Mouse (Mus musculus): ENCODE measurements at regions not wholly inside any gene's neighbourhood (a gene's known extent, or its start where the extent isn't known, plus 50 kb on each side); places are given as distances from the start of the nearest gene placed in this dataset.
A peak's percentile ranks its signal among the peaks of the same experiment; 100 is the strongest.

DNA sequence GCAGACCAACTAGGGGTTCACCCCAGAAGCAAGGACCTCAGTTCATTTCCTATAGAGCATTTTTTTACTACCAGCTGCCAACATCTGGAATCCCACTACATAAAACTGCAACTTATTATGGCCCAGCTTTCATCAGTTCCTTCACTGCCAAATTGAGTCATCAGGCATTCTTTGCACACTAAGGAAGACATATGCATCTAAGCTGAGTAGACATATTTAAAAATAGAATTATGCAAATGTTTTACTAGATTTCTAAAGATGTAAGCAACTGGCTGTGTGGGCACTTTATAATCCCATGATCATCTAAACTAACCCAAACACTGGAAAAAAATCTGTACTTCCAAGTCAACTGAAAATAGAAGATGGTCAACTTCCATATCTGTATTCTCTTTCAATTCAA is 415.9 kb upstream of the Rarb start:
- Histone ChIP-seq H3K4me2 (ENCODE audit: low read depth, low read length) (no peak overlapping the region), H3K27ac (ENCODE audit: low read length) (no peak overlapping the region), H3K4me3 (ENCODE audit: low read length) (no peak overlapping the region), H3K9me3 (ENCODE audit: control insufficient read depth, low read length) (no peaks in the 10 kb centered on the region), H3K9ac (ENCODE audit: low read length) (no peak overlapping the region), H3K4me1 (replicated peaks; ENCODE audit: control insufficient read depth, insufficient read depth, low read length) (no peaks in the 10 kb centered on the region), H3K36me3 (ENCODE audit: control insufficient read depth, insufficient read depth, low read length) (no peaks in the 10 kb centered on the region), H3K27me3 (ENCODE audit: control insufficient read depth, insufficient read depth, low read depth, low read length) (no peaks in the 10 kb centered on the region)
- ATAC-seq (ENCODE audit: low read depth) = no peak

- no peaks in the 10 kb centered on the region for H3K27me3 ChIP-seq (ENCODE audit: control insufficient read depth, insufficient read depth, low read depth, low read length)
- H3K36me3 ChIP-seq (ENCODE audit: control insufficient read depth, insufficient read depth, low read length) = no peaks in the 10 kb centered on the region
- WGBS = 53% methylated on average over 2 of the region's 2 CpGs
- ATAC-seq (ENCODE audit: low read depth) = no peak
- H3K4me2 ChIP-seq (ENCODE audit: low read depth, low read length) = no peak overlapping the region
- H3K4me1 ChIP-seq (replicated peaks; ENCODE audit: control insufficient read depth, insufficient read depth, low read length) = no peaks in the 10 kb centered on the region
- no peak overlapping the region for H3K9ac ChIP-seq (ENCODE audit: low read length)
- no peaks in the 10 kb centered on the region; the same call in 1 of the 2 replicates for H3K9me3 ChIP-seq (ENCODE audit: control insufficient read depth, low read length)
- no peak overlapping the region for H3K27ac ChIP-seq (ENCODE audit: low read length)
- H3K4me3 ChIP-seq (ENCODE audit: low read length) = no peak overlapping the region
Measured at GRCm38 (mm10) chr14:17211502-17211901, 392.5 kb upstream of the Rarb start.

GRCm38 (mm10) chr14:17205691-17206090 is 386.7 kb upstream of the Rarb start:
- Histone ChIP-seq H3K9me3 (ENCODE audit: control insufficient read depth, low read length) (peaks cover 3% of the 10 kb centered on the region; the same call in 1 of the 2 replicates), H3K27ac (ENCODE audit: low read length) (no peak overlapping the region), H3K4me1 (replicated peaks; ENCODE audit: control insufficient read depth, insufficient read depth, low read length) (no peaks in the 10 kb centered on the region), H3K4me2 (ENCODE audit: low read depth, low read length) (no peak overlapping the region), H3K36me3 (ENCODE audit: control insufficient read depth, insufficient read depth, low read length) (no peaks in the 10 kb centered on the region), H3K9ac (ENCODE audit: low read length) (no peak overlapping the region), H3K4me3 (ENCODE audit: low read length) (no peak overlapping the region), H3K27me3 (ENCODE audit: control insufficient read depth, insufficient read depth, low read depth, low read length) (no peaks in the 10 kb centered on the region)
- 69% methylated on average over 1 of the region's 1 CpGs for WGBS
- ATAC-seq (ENCODE audit: low read depth) = no peak

DNA sequence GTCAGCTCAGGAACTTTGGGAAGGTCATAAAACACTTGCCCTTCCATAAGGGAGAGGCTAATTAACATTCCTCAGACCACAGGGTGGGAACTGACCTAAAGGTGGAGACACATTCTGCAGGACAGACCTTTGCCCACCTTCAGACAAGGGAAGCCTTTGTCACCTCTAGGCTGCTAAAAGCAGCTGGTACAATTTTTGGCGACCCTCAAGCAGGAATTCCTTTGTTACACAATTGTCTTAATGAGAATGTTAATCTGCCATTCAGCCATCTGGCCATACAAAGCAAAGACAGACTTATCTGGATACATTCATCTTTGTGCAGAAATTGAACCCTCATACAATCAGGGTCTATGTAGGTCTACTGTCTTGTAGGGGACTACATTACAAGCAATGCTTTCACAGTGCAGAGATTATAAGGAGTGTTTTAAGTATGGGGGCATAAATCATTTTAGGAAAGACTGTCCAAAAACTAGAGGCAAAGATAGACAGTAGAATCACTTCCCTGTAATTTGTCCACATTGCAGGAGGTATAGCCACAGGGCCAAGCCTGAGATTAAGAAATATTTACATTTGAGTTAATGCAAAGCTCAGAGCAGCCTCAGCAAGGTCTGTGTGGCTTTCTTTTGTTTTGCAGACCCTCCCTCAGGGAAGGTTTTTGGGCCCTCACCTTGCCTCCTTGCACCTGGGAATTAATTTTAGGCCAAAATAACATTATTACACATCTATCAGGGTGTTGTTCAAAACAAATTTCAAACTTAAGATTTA is 384.5 kb upstream of the Rarb start:
- Histone ChIP-seq H3K9ac (ENCODE audit: low read length) (no peak overlapping the region), H3K27me3 (ENCODE audit: control insufficient read depth, insufficient read depth, low read depth, low read length) (no peaks in the 10 kb centered on the region), H3K36me3 (ENCODE audit: control insufficient read depth, insufficient read depth, low read length) (no peaks in the 10 kb centered on the region), H3K4me3 (ENCODE audit: low read length) (no peak overlapping the region), H3K27ac (ENCODE audit: low read length) (no peak overlapping the region), H3K4me1 (replicated peaks; ENCODE audit: control insufficient read depth, insufficient read depth, low read length) (no peaks in the 10 kb centered on the region), H3K9me3 (ENCODE audit: control insufficient read depth, low read length) (peaks cover 3% of the 10 kb centered on the region; the same call in 1 of the 2 replicates), H3K4me2 (ENCODE audit: low read depth, low read length) (no peak overlapping the region)
- WGBS = 43% methylated on average over 1 of the region's 1 CpGs
- no peak for ATAC-seq (ENCODE audit: low read depth)

DNA sequence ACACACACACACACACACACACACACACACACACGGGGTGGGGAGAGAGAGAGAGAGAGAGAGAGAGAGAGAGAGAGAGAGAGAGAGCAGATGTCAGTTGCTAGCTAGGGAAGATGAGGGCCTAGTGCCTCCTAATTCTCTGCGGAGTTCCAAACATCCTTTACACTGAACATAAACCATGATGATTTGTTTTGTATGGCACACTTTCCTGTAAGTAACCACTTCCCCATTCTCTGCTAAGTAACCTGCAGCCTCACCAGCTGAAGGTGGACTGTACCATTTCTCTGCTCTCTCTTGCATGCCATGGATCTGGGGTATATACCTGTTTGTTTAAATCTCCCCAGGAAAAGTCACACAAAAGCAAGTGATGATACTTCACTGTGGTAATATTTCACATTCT is 374.0 kb upstream of the Rarb start:
- no peak for ATAC-seq (ENCODE audit: low read depth)
- Histone ChIP-seq H3K27ac (ENCODE audit: low read length) (no peak overlapping the region), H3K27me3 (ENCODE audit: control insufficient read depth, insufficient read depth, low read depth, low read length) (no peaks in the 10 kb centered on the region), H3K9ac (ENCODE audit: low read length) (no peak overlapping the region), H3K4me2 (ENCODE audit: low read depth, low read length) (no peak overlapping the region), H3K4me3 (ENCODE audit: low read length) (no peak overlapping the region), H3K4me1 (replicated peaks; ENCODE audit: control insufficient read depth, insufficient read depth, low read length) (no peaks in the 10 kb centered on the region), H3K36me3 (ENCODE audit: control insufficient read depth, insufficient read depth, low read length) (no peaks in the 10 kb centered on the region), H3K9me3 (ENCODE audit: control insufficient read depth, low read length) (no peaks in the 10 kb centered on the region)
- 50% methylated on average over 2 of the region's 2 CpGs for WGBS

- 0 out of 2 replicates have a peak overlapping the region, but pooled peaks have one; percentile 7 for H3K27ac ChIP-seq (ENCODE audit: low read length)
- no peaks in the 10 kb centered on the region for H3K36me3 ChIP-seq (ENCODE audit: control insufficient read depth, insufficient read depth, low read length)
- H3K27me3 ChIP-seq (ENCODE audit: control insufficient read depth, insufficient read depth, low read depth, low read length) = peaks cover 13% of the 10 kb centered on the region
- H3K9ac ChIP-seq (ENCODE audit: low read length) = no peak overlapping the region
- peak overlapping the region; percentile 59 for H3K4me3 ChIP-seq (ENCODE audit: low read length)
- 7% methylated on average over 7 of the region's 7 CpGs for WGBS
- H3K9me3 ChIP-seq (ENCODE audit: control insufficient read depth, low read length) = no peaks in the 10 kb centered on the region
- ATAC-seq (ENCODE audit: low read depth) = peak; percentile 68
- peak overlapping the region; percentile 91 for H3K4me2 ChIP-seq (ENCODE audit: low read depth, low read length)
- peaks cover 15% of the 10 kb centered on the region for H3K4me1 ChIP-seq (replicated peaks; ENCODE audit: control insufficient read depth, insufficient read depth, low read length)
Measured at GRCm38 (mm10) chr14:17173218-17173617, 354.3 kb upstream of the Rarb start.

DNA sequence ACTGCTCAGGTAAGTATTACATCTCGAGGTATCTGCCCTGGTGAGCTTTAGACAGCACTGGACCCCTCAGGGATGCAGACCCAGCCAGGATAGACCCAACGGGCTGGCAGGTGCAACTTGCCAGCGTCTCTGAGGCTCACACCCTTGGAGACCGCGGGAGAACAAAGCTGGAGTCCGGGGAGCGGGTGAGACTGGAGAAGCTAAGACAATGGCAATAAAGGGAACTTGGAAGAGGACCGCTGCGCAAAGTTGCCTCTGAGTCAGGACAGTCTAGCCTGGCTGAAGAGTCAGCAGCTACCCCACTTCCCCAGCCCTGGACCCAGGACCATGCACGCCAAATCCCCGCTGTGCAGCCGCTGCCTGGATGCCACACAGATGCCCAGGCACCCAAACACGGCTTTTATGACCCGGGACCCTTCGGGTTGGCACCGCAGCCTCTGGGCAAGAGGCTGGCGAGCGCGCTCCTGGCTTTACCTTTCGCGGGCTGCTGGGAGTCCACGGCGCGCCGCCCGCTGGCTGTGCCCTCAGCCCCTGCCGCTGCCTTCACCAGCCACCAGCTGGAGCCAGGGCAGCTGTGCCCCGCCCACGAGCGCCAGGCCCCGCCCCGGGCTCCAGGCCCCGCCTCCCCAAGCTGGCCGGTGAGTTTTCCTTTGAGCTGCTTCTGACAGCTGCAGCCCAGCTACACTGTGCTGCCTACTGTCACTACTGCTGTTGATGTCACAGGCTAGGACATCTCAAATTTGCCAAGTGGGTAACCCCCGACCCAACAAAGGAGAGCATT is 353.6 kb upstream of the Rarb start:
- peaks cover 15% of the 10 kb centered on the region for H3K4me1 ChIP-seq (replicated peaks; ENCODE audit: control insufficient read depth, insufficient read depth, low read length)
- peaks cover 13% of the 10 kb centered on the region for H3K27me3 ChIP-seq (ENCODE audit: control insufficient read depth, insufficient read depth, low read depth, low read length)
- peak overlapping the region; percentile 63 for H3K9ac ChIP-seq (ENCODE audit: low read length)
- 0 out of 2 replicates have a peak overlapping the region, but pooled peaks have one; percentile 7 for H3K27ac ChIP-seq (ENCODE audit: low read length)
- no peaks in the 10 kb centered on the region for H3K9me3 ChIP-seq (ENCODE audit: control insufficient read depth, low read length)
- H3K4me2 ChIP-seq (ENCODE audit: low read depth, low read length) = peak overlapping the region; percentile 91
- no peaks in the 10 kb centered on the region for H3K36me3 ChIP-seq (ENCODE audit: control insufficient read depth, insufficient read depth, low read length)
- 1% methylated on average over 35 of the region's 35 CpGs for WGBS
- peak overlapping the region; percentile 59 for H3K4me3 ChIP-seq (ENCODE audit: low read length)
- ATAC-seq (ENCODE audit: low read depth) = peak; percentile 94

- ATAC-seq (ENCODE audit: low read depth) = 0 out of 2 replicates have a peak, but pooled peaks have one; percentile 37
- Histone ChIP-seq H3K36me3 (ENCODE audit: control insufficient read depth, insufficient read depth, low read length) (no peaks in the 10 kb centered on the region), H3K9me3 (ENCODE audit: control insufficient read depth, low read length) (no peaks in the 10 kb centered on the region), H3K4me1 (replicated peaks; ENCODE audit: control insufficient read depth, insufficient read depth, low read length) (peaks cover 15% of the 10 kb centered on the region), H3K4me3 (ENCODE audit: low read length) (peak overlapping the region; percentile 59), H3K4me2 (ENCODE audit: low read depth, low read length) (peak overlapping the region; percentile 91), H3K9ac (ENCODE audit: low read length) (peak overlapping the region; percentile 63), H3K27ac (ENCODE audit: low read length) (no peak overlapping the region), H3K27me3 (ENCODE audit: control insufficient read depth, insufficient read depth, low read depth, low read length) (peaks cover 13% of the 10 kb centered on the region)
- WGBS = 34% methylated on average over 5 of the region's 5 CpGs
Measured at GRCm38 (mm10) chr14:17171896-17172295, 352.9 kb upstream of the Rarb start.

GRCm38 (mm10) chr14:17158324-17158723 is 339.4 kb upstream of the Rarb start:
- no peak for ATAC-seq (ENCODE audit: low read depth)
- H3K4me1 ChIP-seq (replicated peaks; ENCODE audit: control insufficient read depth, insufficient read depth, low read length) = no peaks in the 10 kb centered on the region
- H3K27ac ChIP-seq (ENCODE audit: low read length) = no peak overlapping the region
- H3K4me3 ChIP-seq (ENCODE audit: low read length) = no peak overlapping the region
- no peaks in the 10 kb centered on the region for H3K27me3 ChIP-seq (ENCODE audit: control insufficient read depth, insufficient read depth, low read depth, low read length)
- H3K4me2 ChIP-seq (ENCODE audit: low read depth, low read length) = no peak overlapping the region
- 56% methylated on average over 4 of the region's 4 CpGs for WGBS
- H3K9me3 ChIP-seq (ENCODE audit: control insufficient read depth, low read length) = no peaks in the 10 kb centered on the region
- no peak overlapping the region for H3K9ac ChIP-seq (ENCODE audit: low read length)
- no peaks in the 10 kb centered on the region for H3K36me3 ChIP-seq (ENCODE audit: control insufficient read depth, insufficient read depth, low read length)

Data from lung, embryonic 16.5 days (tissue).